Mouse (Mus musculus): ENCODE measurements around the gene Ccl25. TPM values are rescaled to one million over a fixed set of nuclear protein-coding genes. Genes with fewer than 3 reads are reported as not detected.

The Ccl25 gene
- polyA plus RNA-seq, 1 experiment from 2014 or later, result 21.6 TPM

DNA sequence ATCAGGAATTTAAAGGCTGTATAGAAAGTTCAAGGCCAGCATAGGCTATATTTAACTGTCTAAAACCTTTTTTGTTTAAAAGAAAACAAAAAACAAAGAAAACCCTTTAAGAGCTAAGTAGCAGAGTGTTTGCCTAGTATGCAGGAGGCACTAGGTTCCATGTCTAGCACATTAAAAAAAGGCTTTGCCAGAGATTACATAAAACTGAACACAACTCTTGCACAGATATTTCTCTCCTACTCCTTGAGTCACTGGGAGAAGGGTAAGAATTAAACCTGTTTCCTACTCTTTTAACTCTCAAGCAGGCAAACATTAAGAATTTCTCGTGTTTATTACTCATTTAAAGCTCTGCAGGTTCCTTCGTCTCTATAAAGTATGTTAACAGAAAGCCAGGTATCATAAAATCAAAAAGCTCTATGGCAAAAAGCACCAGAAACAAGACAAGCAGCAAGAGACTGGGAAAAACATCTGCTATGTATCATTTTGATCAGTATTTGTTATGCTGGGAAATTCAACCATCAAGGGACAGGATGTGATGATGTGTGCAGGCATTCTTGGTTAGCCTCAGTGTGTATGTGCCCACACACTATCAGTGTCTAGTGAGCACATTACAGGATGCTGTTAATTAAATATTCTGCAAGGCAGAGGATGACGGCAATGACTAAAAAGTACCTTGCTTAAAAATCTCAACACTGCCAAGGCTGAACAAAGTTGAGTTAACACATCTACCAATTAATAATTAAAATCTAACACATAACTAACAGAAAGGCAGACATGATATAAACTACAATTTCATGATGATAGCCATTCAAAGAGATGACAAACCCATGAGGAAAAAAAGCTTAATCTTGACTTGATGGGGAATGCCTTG lies 11.5 kb upstream of the Ccl25 start:
- Histone ChIP-seq H3K4me1 (replicated peaks; ENCODE audit: control insufficient read depth, insufficient read depth, low read length) (peaks cover 2% of the 10 kb centered on the region; the same call in 1 of the 2 replicates), H3K4me2 (ENCODE audit: low read length) (no peak overlapping the region), H3K4me3 (replicated peaks; ENCODE audit: low read length) (no peak overlapping the region), H3K27me3 (replicated peaks; ENCODE audit: control insufficient read depth, insufficient read depth, low read length) (no peaks in the 10 kb centered on the region), H3K36me3 (ENCODE audit: control insufficient read depth, insufficient read depth) (peaks cover 18% of the 10 kb centered on the region), H3K9ac (replicated peaks; ENCODE audit: low read depth, low read length) (no peak overlapping the region), H3K9me3 (ENCODE audit: control insufficient read depth, low read length) (no peaks in the 10 kb centered on the region), H3K27ac (ENCODE audit: low read length) (no peak overlapping the region)
- ATAC-seq, result no peak
- 80% methylated on average over 3 of the region's 3 CpGs for WGBS

DNA sequence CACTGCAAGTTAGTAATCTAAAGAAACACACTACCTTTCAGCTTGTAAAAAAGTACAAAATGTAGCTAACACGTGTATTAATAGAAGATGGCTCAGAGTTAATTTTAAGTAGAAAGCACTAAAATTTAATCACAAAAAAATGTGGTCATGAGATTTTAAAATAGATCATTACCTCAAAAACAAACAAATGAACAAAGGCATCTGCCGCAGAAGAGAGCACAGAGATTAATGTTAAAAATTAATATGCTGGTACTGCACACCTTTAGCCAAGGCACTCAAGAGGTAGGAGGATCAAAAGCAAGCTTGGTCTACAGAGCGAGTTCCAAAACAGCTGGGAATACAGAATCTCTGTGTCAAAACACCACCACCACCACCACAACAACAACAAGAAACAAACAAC lies 10.2 kb upstream of the Ccl25 start:
- no peak for ATAC-seq
- H3K9ac ChIP-seq (replicated peaks; ENCODE audit: low read depth, low read length), result no peak overlapping the region
- peaks cover 11% of the 10 kb centered on the region for H3K36me3 ChIP-seq (ENCODE audit: control insufficient read depth, insufficient read depth)
- H3K4me3 ChIP-seq (replicated peaks; ENCODE audit: low read length), result no peak overlapping the region
- peaks cover 2% of the 10 kb centered on the region; the same call in 1 of the 2 replicates for H3K4me1 ChIP-seq (replicated peaks; ENCODE audit: control insufficient read depth, insufficient read depth, low read length)
- no peaks in the 10 kb centered on the region for H3K9me3 ChIP-seq (ENCODE audit: control insufficient read depth, low read length)
- 98% methylated on average over 3 of the region's 3 CpGs for WGBS
- no peak overlapping the region for H3K4me2 ChIP-seq (ENCODE audit: low read length)
- no peak overlapping the region for H3K27ac ChIP-seq (ENCODE audit: low read length)
- no peaks in the 10 kb centered on the region for H3K27me3 ChIP-seq (replicated peaks; ENCODE audit: control insufficient read depth, insufficient read depth, low read length)

DNA sequence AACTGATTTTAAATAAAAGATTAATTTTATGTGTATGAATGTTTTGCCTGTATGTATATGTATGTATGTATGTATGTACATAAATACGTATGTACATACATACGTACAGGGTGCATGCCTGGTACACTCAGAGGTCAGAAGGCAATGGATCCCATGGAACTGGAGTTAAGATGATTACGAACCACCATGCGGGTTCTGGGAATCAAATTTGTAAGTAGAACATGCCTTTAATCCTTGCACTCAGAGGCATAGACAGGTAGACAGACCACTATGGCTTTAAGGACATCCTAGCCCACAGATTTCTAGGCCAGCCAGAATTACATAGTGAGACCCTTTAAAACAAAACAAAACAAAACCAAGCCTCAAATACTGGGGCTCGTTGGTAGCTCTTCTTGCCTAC lies 6.9 kb upstream of the Ccl25 start:
- Histone ChIP-seq H3K4me2 (ENCODE audit: low read length) (no peak overlapping the region), H3K27me3 (replicated peaks; ENCODE audit: control insufficient read depth, insufficient read depth, low read length) (no peaks in the 10 kb centered on the region), H3K9me3 (ENCODE audit: control insufficient read depth, low read length) (no peaks in the 10 kb centered on the region), H3K27ac (ENCODE audit: low read length) (no peak overlapping the region), H3K9ac (replicated peaks; ENCODE audit: low read depth, low read length) (no peak overlapping the region), H3K4me1 (replicated peaks; ENCODE audit: control insufficient read depth, insufficient read depth, low read length) (peaks cover 18% of the 10 kb centered on the region), H3K36me3 (ENCODE audit: control insufficient read depth, insufficient read depth) (peaks cover 4% of the 10 kb centered on the region; the same call in 1 of the 2 replicates), H3K4me3 (replicated peaks; ENCODE audit: low read length) (no peak overlapping the region)
- 94% methylated on average over 5 of the region's 5 CpGs for WGBS
- no peak for ATAC-seq

DNA sequence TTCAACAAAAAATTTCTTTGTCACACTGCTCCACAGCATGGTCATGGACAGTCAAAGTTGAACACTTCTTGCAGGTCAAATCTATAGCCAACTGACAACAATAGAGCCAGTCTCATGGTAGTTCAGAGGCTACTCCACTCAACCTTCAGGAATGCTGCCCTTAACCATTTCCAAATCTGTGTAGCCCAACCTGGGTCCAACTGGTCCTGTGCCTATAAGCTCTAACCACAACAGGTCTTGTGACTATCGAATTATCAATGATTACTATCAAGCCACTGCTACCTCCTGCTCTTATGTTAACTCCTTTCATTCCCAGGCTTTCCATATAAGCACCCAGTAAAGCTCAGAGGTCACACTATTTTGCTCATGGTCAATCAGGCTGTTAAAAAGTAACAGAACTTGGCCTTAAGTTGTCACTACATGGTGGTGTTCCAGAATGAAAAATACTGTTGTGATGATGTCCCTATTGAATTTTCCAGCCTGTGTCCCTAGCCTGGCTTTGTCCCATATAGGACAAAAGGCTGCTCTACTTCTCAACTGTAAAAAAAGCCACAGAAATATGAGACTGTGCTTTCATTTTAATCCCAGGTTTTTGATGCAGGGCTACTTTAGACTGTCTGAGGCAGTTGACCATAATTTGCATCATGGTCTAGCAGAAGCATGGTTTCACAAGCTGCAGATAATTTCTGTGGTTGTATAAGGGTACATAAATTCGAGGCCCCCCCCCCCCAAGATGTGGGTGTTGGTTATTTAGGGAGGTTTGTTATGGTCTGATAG lies 6.0 kb upstream of the Ccl25 start:
- Histone ChIP-seq H3K9me3 (ENCODE audit: control insufficient read depth, low read length) (no peaks in the 10 kb centered on the region), H3K4me3 (replicated peaks; ENCODE audit: low read length) (no peak overlapping the region), H3K27ac (ENCODE audit: low read length) (no peak overlapping the region), H3K27me3 (replicated peaks; ENCODE audit: control insufficient read depth, insufficient read depth, low read length) (no peaks in the 10 kb centered on the region), H3K36me3 (ENCODE audit: control insufficient read depth, insufficient read depth) (peaks cover 4% of the 10 kb centered on the region; the same call in 1 of the 2 replicates), H3K4me1 (replicated peaks; ENCODE audit: control insufficient read depth, insufficient read depth, low read length) (peaks cover 25% of the 10 kb centered on the region), H3K9ac (replicated peaks; ENCODE audit: low read depth, low read length) (no peak overlapping the region), H3K4me2 (ENCODE audit: low read length) (no peak overlapping the region)
- ATAC-seq, result no peak
- WGBS, result 89% methylated on average over 2 of the region's 2 CpGs

DNA sequence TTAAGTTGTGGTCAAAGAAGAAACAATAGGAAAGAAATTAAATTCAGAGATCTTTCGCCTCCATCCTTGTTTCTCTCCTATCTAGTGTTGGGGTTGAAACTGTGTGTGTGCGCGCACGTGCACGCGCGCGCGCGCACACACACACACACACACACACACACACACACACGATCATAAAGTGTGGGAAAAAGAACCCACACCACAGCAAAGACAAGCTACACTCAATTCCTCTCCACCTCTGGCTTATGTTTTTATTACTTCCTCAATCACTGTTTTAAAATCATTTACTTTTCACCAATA lies 5.5 kb upstream of the Ccl25 start:
- H3K27ac ChIP-seq (ENCODE audit: low read length), result no peak overlapping the region
- H3K4me3 ChIP-seq (replicated peaks; ENCODE audit: low read length), result no peak overlapping the region
- H3K4me1 ChIP-seq (replicated peaks; ENCODE audit: control insufficient read depth, insufficient read depth, low read length), result peaks cover 25% of the 10 kb centered on the region
- no peak overlapping the region for H3K4me2 ChIP-seq (ENCODE audit: low read length)
- no peaks in the 10 kb centered on the region for H3K9me3 ChIP-seq (ENCODE audit: control insufficient read depth, low read length)
- H3K36me3 ChIP-seq (ENCODE audit: control insufficient read depth, insufficient read depth), result peaks cover 4% of the 10 kb centered on the region; the same call in 1 of the 2 replicates
- no peaks in the 10 kb centered on the region for H3K27me3 ChIP-seq (replicated peaks; ENCODE audit: control insufficient read depth, insufficient read depth, low read length)
- H3K9ac ChIP-seq (replicated peaks; ENCODE audit: low read depth, low read length), result no peak overlapping the region
- WGBS, result 97% methylated on average over 11 of the region's 11 CpGs
- ATAC-seq, result no peak

DNA sequence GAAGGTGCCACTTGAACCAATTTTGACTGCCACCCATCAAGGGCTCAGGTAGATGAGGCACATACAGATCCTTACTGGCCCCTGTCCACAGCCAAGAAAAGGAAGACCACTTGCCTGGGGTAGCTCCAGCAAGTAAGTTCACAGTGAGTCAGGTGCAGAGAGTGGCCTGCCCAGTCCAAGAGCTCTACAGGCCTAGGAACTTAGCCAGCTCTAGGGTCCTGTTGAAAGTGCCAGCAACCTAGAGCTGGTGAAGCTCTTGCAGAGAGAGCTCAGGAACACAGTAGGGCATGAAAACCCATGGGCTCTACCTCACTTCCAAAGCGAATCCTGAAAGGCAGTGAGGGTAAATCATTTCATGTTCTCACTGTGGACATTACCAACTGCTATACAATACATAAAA lies 4.6 kb upstream of the Ccl25 start:
- 96% methylated on average over 1 of the region's 1 CpGs for WGBS

DNA sequence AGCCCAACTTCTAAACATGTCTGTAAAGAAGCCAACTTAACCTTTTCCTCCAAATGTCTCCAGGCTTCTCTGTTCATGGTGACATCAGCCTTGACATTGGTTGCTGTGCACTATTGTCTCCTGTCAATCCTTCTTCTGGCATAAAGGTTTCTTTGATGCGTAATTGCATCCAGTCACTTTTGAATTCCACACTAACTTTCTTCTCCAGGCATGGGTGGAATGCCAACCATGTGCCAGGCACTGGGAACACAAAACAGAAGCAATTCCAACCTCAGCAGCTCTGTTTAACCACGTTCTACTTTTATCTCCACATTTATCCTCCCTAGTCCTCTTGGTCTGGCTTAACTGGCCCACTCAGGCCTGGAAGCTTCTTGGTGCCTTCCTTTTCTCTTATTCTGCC lies 4.0 kb upstream of the Ccl25 start:
- Histone ChIP-seq H3K4me2 (ENCODE audit: low read length) (no peak overlapping the region), H3K27ac (ENCODE audit: low read length) (no peak overlapping the region), H3K4me1 (replicated peaks; ENCODE audit: control insufficient read depth, insufficient read depth, low read length) (peaks cover 31% of the 10 kb centered on the region), H3K36me3 (ENCODE audit: control insufficient read depth, insufficient read depth) (peaks cover 4% of the 10 kb centered on the region; the same call in 1 of the 2 replicates), H3K27me3 (replicated peaks; ENCODE audit: control insufficient read depth, insufficient read depth, low read length) (no peaks in the 10 kb centered on the region), H3K9me3 (ENCODE audit: control insufficient read depth, low read length) (no peaks in the 10 kb centered on the region), H3K9ac (replicated peaks; ENCODE audit: low read depth, low read length) (no peak overlapping the region), H3K4me3 (replicated peaks; ENCODE audit: low read length) (no peak overlapping the region)
- 70% methylated on average over 2 of the region's 2 CpGs for WGBS
- ATAC-seq, result no peak

More for the DNA sequence above, 4.6 kb upstream of the Ccl25 start:
- Histone ChIP-seq H3K27ac (ENCODE audit: low read length) (no peak overlapping the region), H3K4me2 (ENCODE audit: low read length) (no peak overlapping the region), H3K4me3 (replicated peaks; ENCODE audit: low read length) (no peak overlapping the region), H3K27me3 (replicated peaks; ENCODE audit: control insufficient read depth, insufficient read depth, low read length) (no peaks in the 10 kb centered on the region), H3K36me3 (ENCODE audit: control insufficient read depth, insufficient read depth) (peaks cover 4% of the 10 kb centered on the region; the same call in 1 of the 2 replicates), H3K9me3 (ENCODE audit: control insufficient read depth, low read length) (no peaks in the 10 kb centered on the region), H3K4me1 (replicated peaks; ENCODE audit: control insufficient read depth, insufficient read depth, low read length) (peaks cover 25% of the 10 kb centered on the region), H3K9ac (replicated peaks; ENCODE audit: low read depth, low read length) (no peak overlapping the region)
- no peak for ATAC-seq

DNA sequence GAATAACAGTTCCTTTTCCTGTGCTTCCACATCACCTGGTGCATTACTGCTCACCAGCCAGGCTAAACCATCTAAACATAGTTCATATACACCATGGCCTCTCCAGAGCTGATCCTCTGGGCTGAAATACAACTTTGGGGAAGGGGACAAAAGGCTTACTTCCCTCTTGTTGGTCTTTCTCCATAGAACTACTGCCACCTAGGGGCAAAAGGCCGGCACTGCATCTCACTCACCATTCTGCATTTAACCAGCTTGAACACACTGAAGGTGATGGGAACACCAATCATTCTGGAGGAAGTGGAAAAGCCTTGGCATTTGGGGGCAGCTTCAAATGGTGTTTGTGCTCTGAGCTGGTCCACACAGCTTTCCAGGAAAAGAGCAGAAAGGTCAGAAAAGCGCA lies 2.5 kb upstream of the Ccl25 start:
- H3K4me1 ChIP-seq (replicated peaks; ENCODE audit: control insufficient read depth, insufficient read depth, low read length), result peaks cover 37% of the 10 kb centered on the region
- H3K9ac ChIP-seq (replicated peaks; ENCODE audit: low read depth, low read length), result no peak overlapping the region
- H3K27me3 ChIP-seq (replicated peaks; ENCODE audit: control insufficient read depth, insufficient read depth, low read length), result no peaks in the 10 kb centered on the region
- H3K4me3 ChIP-seq (replicated peaks; ENCODE audit: low read length), result no peak overlapping the region
- no peaks in the 10 kb centered on the region for H3K9me3 ChIP-seq (ENCODE audit: control insufficient read depth, low read length)
- H3K36me3 ChIP-seq (ENCODE audit: control insufficient read depth, insufficient read depth), result peaks cover 4% of the 10 kb centered on the region; the same call in 1 of the 2 replicates
- H3K27ac ChIP-seq (ENCODE audit: low read length), result no peak overlapping the region
- no peak overlapping the region; the same call in 1 of the 2 replicates for H3K4me2 ChIP-seq (ENCODE audit: low read length)
- 23% methylated on average over 2 of the region's 2 CpGs for WGBS
- ATAC-seq, result no peak

DNA sequence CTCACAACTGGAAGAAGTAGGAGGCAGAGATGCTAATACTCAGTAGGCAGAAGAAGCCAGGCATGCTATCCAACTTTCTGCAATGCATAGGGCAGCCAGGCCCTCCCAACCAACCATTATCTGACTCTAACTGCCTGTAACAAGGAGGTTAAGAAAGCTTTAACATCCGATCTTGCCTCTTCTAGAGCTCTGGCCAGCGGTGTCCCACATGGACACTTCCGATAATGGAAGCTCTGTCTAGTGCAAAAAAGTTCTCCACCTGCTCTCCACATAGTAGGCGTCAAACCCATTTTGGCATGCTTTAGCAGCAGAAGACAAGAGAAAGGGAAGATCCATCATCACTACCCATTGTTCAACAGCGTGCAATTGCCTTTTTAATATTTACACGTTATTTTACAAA lies 1.1 kb upstream of the Ccl25 start:
- WGBS, result 6% methylated on average over 6 of the region's 6 CpGs
- Histone ChIP-seq H3K4me2 (ENCODE audit: low read length) (peak overlapping the region; percentile 83), H3K4me3 (replicated peaks; ENCODE audit: low read length) (peak overlapping the region; percentile 97), H3K36me3 (ENCODE audit: control insufficient read depth, insufficient read depth) (peaks cover 7% of the 10 kb centered on the region; the same call in 1 of the 2 replicates), H3K27me3 (replicated peaks; ENCODE audit: control insufficient read depth, insufficient read depth, low read length) (no peaks in the 10 kb centered on the region), H3K9me3 (ENCODE audit: control insufficient read depth, low read length) (no peaks in the 10 kb centered on the region), H3K4me1 (replicated peaks; ENCODE audit: control insufficient read depth, insufficient read depth, low read length) (peaks cover 37% of the 10 kb centered on the region), H3K27ac (ENCODE audit: low read length) (no peak overlapping the region), H3K9ac (replicated peaks; ENCODE audit: low read depth, low read length) (peak overlapping the region; percentile 97)
- no peak for ATAC-seq

Data from forebrain, embryonic 16.5 days (tissue).